Mouse (Mus musculus): Measurements from ENCODE around the gene Cpn1. TPM values are rescaled to one million over a fixed set of nuclear protein-coding genes. Genes with fewer than 3 reads are reported as not detected.

The Cpn1 gene
- total and polyA plus RNA-seq, 3 experiments: not detected

- no peak for TF ChIP-seq CTCF (IDR thresholded peaks at IDR 0.05; ENCODE audit: low read depth, low read length)
- no peak for TF ChIP-seq TAL1 (conservative IDR thresholded peaks at IDR 0.05; ENCODE audit: low read depth, low read length)
- TF ChIP-seq GATA2 (IDR thresholded peaks at IDR 0.05; ENCODE audit: borderline replicate concordance, low read depth, low read length): no peak
- TF ChIP-seq GATA1 (IDR thresholded peaks at IDR 0.05; ENCODE audit: borderline replicate concordance, low read length): no peak
- TF ChIP-seq POLR2AphosphoS5 (IDR thresholded peaks at IDR 0.05; ENCODE audit: insufficient replicate concordance, low read depth, low read length): no peak
- Histone ChIP-seq H3K9me3 (replicated peaks) (no peaks in the 10 kb centered on the region), H3K4me1 (ENCODE audit: insufficient read depth, low read depth, low read length) (no peaks in the 10 kb centered on the region), H3K36me3 (replicated peaks) (no peaks in the 10 kb centered on the region), H3K27me3 (ENCODE audit: insufficient read depth, low read length) (peaks cover 5% of the 10 kb centered on the region), H3K4me3 (ENCODE audit: low read depth, low read length) (no peak overlapping the region)
- no peak for ATAC-seq (ENCODE audit: extremely low read depth, insufficient number of reproducible peaks, low FRiP score, poor library complexity, severe bottlenecking)
- no peak for DNase-seq (ENCODE audit: low spot score)
Observed at GRCm38 (mm10) chr19:44007186-44007585, 20.8 kb upstream of the Cpn1 start.

GRCm38 (mm10) chr19:44005025-44005424 lies 18.7 kb upstream of the Cpn1 start:
- DNase-seq (ENCODE audit: low spot score): no peak
- no peaks in the 10 kb centered on the region for H3K4me1 ChIP-seq (ENCODE audit: insufficient read depth, low read depth, low read length)

GRCm38 (mm10) chr19:44004261-44004660 lies 17.9 kb upstream of the Cpn1 start:
- peaks cover 13% of the 10 kb centered on the region for H3K27me3 ChIP-seq (ENCODE audit: insufficient read depth, low read length)
- no peak overlapping the region for H3K4me3 ChIP-seq (ENCODE audit: low read depth, low read length)
- TF ChIP-seq CTCF (IDR thresholded peaks at IDR 0.05; ENCODE audit: low read depth, low read length) (no peak), POLR2AphosphoS5 (IDR thresholded peaks at IDR 0.05; ENCODE audit: insufficient replicate concordance, low read depth, low read length) (no peak), TAL1 (conservative IDR thresholded peaks at IDR 0.05; ENCODE audit: low read depth, low read length) (no peak), GATA1 (IDR thresholded peaks at IDR 0.05; ENCODE audit: borderline replicate concordance, low read length) (no peak)
- no peak for ATAC-seq (ENCODE audit: extremely low read depth, insufficient number of reproducible peaks, low FRiP score, poor library complexity, severe bottlenecking)
- no peak for DNase-seq (ENCODE audit: low spot score)
- H3K36me3 ChIP-seq (replicated peaks): no peaks in the 10 kb centered on the region
- H3K4me1 ChIP-seq (ENCODE audit: insufficient read depth, low read depth, low read length): no peaks in the 10 kb centered on the region
- H3K9me3 ChIP-seq (replicated peaks): no peaks in the 10 kb centered on the region

More at GRCm38 (mm10) chr19:44005025-44005424, 18.7 kb upstream of the Cpn1 start:
- TF ChIP-seq POLR2AphosphoS5 (IDR thresholded peaks at IDR 0.05; ENCODE audit: insufficient replicate concordance, low read depth, low read length): no peak
- no peak for TF ChIP-seq TAL1 (conservative IDR thresholded peaks at IDR 0.05; ENCODE audit: low read depth, low read length)
- TF ChIP-seq GATA2 (IDR thresholded peaks at IDR 0.05; ENCODE audit: borderline replicate concordance, low read depth, low read length): no peak
- no peak for TF ChIP-seq CTCF (IDR thresholded peaks at IDR 0.05; ENCODE audit: low read depth, low read length)
- TF ChIP-seq GATA1 (IDR thresholded peaks at IDR 0.05; ENCODE audit: borderline replicate concordance, low read length): no peak
- H3K27me3 ChIP-seq (ENCODE audit: insufficient read depth, low read length): peaks cover 13% of the 10 kb centered on the region
- H3K9me3 ChIP-seq (replicated peaks): no peaks in the 10 kb centered on the region
- H3K4me3 ChIP-seq (ENCODE audit: low read depth, low read length): no peak overlapping the region
- no peak for ATAC-seq (ENCODE audit: extremely low read depth, insufficient number of reproducible peaks, low FRiP score, poor library complexity, severe bottlenecking)
- no peaks in the 10 kb centered on the region for H3K36me3 ChIP-seq (replicated peaks)

GRCm38 (mm10) chr19:44000720-44001119 lies 14.4 kb upstream of the Cpn1 start:
- no peaks in the 10 kb centered on the region for H3K9me3 ChIP-seq (replicated peaks)
- DNase-seq (ENCODE audit: low spot score) (no peak), ATAC-seq (ENCODE audit: extremely low read depth, insufficient number of reproducible peaks, low FRiP score, poor library complexity, severe bottlenecking) (no peak)
- TF ChIP-seq TAL1 (conservative IDR thresholded peaks at IDR 0.05; ENCODE audit: low read depth, low read length) (no peak), GATA2 (IDR thresholded peaks at IDR 0.05; ENCODE audit: borderline replicate concordance, low read depth, low read length) (no peak), POLR2AphosphoS5 (IDR thresholded peaks at IDR 0.05; ENCODE audit: insufficient replicate concordance, low read depth, low read length) (no peak)
- no peak overlapping the region for H3K4me3 ChIP-seq (ENCODE audit: low read depth, low read length)
- H3K27me3 ChIP-seq (ENCODE audit: insufficient read depth, low read length): peaks cover 23% of the 10 kb centered on the region
- H3K36me3 ChIP-seq (replicated peaks): no peaks in the 10 kb centered on the region
- no peaks in the 10 kb centered on the region for H3K4me1 ChIP-seq (ENCODE audit: insufficient read depth, low read depth, low read length)

GRCm38 (mm10) chr19:44000061-44000460 lies 13.7 kb upstream of the Cpn1 start:
- Histone ChIP-seq H3K36me3 (replicated peaks) (no peaks in the 10 kb centered on the region), H3K27me3 (ENCODE audit: insufficient read depth, low read length) (peaks cover 23% of the 10 kb centered on the region), H3K4me3 (ENCODE audit: low read depth, low read length) (no peak overlapping the region), H3K9me3 (replicated peaks) (no peaks in the 10 kb centered on the region), H3K4me1 (ENCODE audit: insufficient read depth, low read depth, low read length) (no peaks in the 10 kb centered on the region)
- TF ChIP-seq GATA1 (IDR thresholded peaks at IDR 0.05; ENCODE audit: borderline replicate concordance, low read length): no peak
- no peak for TF ChIP-seq GATA2 (IDR thresholded peaks at IDR 0.05; ENCODE audit: borderline replicate concordance, low read depth, low read length)
- no peak for TF ChIP-seq POLR2AphosphoS5 (IDR thresholded peaks at IDR 0.05; ENCODE audit: insufficient replicate concordance, low read depth, low read length)
- TF ChIP-seq TAL1 (conservative IDR thresholded peaks at IDR 0.05; ENCODE audit: low read depth, low read length): no peak
- no peak for TF ChIP-seq CTCF (IDR thresholded peaks at IDR 0.05; ENCODE audit: low read depth, low read length)
- DNase-seq (ENCODE audit: low spot score) (no peak), ATAC-seq (ENCODE audit: extremely low read depth, insufficient number of reproducible peaks, low FRiP score, poor library complexity, severe bottlenecking) (no peak)

- H3K9me3 ChIP-seq (replicated peaks): no peaks in the 10 kb centered on the region
- H3K4me3 ChIP-seq (ENCODE audit: low read depth, low read length): no peak overlapping the region
- peaks cover 20% of the 10 kb centered on the region for H3K27me3 ChIP-seq (ENCODE audit: insufficient read depth, low read length)
- H3K4me1 ChIP-seq (ENCODE audit: insufficient read depth, low read depth, low read length): peaks cover 6% of the 10 kb centered on the region
- ATAC-seq (ENCODE audit: extremely low read depth, insufficient number of reproducible peaks, low FRiP score, poor library complexity, severe bottlenecking) (no peak), DNase-seq (ENCODE audit: low spot score) (no peak)
- TF ChIP-seq POLR2AphosphoS5 (IDR thresholded peaks at IDR 0.05; ENCODE audit: insufficient replicate concordance, low read depth, low read length) (no peak), GATA1 (IDR thresholded peaks at IDR 0.05; ENCODE audit: borderline replicate concordance, low read length) (no peak), TAL1 (conservative IDR thresholded peaks at IDR 0.05; ENCODE audit: low read depth, low read length) (no peak), GATA2 (IDR thresholded peaks at IDR 0.05; ENCODE audit: borderline replicate concordance, low read depth, low read length) (no peak), CTCF (IDR thresholded peaks at IDR 0.05; ENCODE audit: low read depth, low read length) (no peak)
- no peaks in the 10 kb centered on the region for H3K36me3 ChIP-seq (replicated peaks)
Observed at GRCm38 (mm10) chr19:43998802-43999527, 12.6 kb upstream of the Cpn1 start.

Measured in G1E (cell line).